Mouse (Mus musculus) central nervous system, embryonic 14 days (tissue): Measurements from ENCODE around the gene Pla2g7. TPM values are rescaled to one million over a fixed set of nuclear protein-coding genes. Genes with fewer than 3 reads are reported as not detected.

Experiments
- polyA plus RNA-seq: library from polyadenylated mRNA; depleted of rRNA; stranded (reverse); fragments of >200 nt; gene quantifications from 2 replicates; pipeline ENCODE4 v1.2.3, GENCODE M21; 2012; rRNA removed

The Pla2g7 gene
- 8.8 and 12.9 TPM in 2 replicates for polyA plus RNA-seq

DNA sequence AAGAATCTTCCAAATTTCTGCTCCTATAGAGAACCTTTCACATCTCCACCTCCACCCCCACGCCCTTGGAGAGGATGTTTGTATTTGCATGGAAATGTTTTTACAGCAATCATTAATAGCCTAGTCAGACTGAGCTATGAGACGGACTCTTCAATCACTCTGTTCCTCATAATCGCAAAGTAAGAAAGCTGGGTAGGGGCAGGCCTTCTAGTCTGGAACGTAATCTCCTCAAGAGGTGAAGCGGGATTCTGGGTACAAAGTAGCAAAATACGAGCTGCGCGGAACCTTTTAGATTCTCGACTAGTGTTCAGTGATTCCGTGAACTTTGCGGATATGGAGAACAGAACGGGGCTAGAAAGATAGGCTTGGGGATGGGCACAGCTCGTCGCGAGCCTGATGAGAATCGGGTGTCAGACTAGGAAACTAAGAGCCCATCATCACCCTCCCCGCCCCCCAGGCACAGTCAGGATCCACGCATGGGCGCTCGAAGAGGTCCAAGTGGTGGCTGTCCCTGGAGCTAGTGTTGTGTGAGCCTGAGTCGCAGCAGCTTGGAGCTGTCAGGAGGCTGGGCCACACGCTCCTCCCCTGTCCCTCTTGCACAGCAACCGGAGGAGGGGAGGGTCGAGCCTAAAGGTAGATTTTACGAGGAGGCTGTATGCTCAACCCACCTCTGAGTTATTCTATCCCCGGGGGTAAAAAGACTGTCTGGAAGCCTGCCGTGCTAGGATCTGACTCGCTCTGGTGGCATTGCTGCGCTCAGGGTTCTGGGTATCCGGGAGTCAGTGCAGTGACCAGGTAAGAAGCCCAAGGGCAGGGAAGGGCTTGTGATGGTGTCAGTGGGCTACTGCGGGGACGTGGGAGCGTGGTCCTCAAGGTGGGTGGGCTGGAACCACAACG lies at the start of gene Pla2g7:
Pla2g7 (plus strand) TSS at position 107 of the 897 bp plus-strand sequence.

DNA sequence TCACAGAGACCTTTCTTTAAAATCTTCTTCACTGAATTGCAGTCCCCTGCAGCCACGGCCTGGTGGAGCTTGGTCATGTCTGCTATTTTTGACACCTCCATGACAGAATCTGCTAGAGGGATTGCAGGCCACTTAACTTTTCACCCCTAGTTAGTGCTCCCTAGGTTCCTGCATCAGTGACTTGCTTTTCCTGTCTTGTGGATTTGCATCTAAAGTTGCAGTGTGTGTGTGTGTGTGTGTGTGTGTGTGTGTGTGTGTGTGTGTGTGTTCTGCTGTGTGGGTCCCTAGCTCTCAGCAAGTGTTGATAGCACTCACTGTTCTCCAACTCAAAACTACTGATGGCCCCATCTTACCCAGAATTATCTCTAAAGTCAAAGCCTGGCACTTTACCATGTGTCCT lies 24.4 kb upstream of the Pla2g7 start, which contains the start of gene Ankrd66:
Ankrd66 (minus strand) TSS at position 101 of the 400 bp plus-strand sequence.

DNA sequence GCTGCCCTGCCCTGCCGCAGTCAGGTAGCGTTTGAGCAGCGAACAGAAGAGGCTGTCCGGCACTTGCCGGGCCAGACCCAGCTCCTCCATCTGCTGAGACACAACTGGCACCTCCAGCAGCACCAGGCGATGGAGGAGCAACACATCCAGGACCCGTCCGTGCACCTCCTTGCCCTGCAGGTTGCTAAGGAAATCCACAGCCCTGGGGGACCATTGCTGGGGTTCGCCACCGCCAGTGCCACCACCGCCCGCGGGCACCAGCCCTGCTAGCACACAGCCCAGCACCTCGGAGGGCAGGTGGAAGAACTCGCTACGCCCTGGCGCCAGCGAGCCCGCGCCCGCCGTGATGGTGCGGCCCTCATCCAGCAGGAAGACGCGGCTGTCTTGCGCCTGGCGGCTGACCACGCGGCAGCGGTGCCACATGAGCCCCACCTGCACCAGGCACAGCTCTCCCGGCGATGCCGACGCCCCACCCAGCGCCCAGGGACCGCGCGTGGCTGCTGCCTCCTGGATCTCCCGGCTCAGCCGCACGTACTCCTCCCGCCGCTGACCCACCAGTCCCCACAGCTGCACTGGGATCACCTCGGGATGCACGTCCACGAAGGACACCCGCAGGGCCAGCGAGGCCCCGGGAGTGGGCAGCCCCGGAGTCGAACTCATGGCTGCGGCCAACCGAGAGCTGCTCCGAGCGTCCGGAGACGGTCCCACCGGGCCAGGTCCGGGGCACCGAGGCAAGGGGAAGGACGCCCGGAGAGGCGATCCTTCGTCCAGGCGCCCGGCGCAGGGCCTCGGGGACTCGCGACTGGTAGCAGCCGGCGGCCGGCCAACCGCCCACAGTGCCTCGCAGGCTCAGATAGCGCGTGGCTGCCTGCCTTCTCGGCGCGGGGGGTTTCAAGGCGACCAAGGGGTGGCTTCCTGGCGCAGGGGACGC lies 61.9 kb downstream of the Pla2g7 start, which contains the start of gene Tdrd6:
Tdrd6 (minus strand) TSS at position 804 of the 931 bp plus-strand sequence.

Other genes with a start within 250 kb of the Pla2g7 start
- gene Adgrf5, start 207.6 kb upstream of the Pla2g7 start, polyA plus RNA-seq, result 8.6 and 9.2 TPM in 2 replicates
- 0.04 and 0.08 TPM in 2 replicates for gene Mep1a, start 65.3 kb upstream of the Pla2g7 start, polyA plus RNA-seq
- gene Ankrd66, start 24.5 kb upstream of the Pla2g7 start, polyA plus RNA-seq, result 0.86 and 1.0 TPM in 2 replicates
- 0.86 and 1.1 TPM in 2 replicates for gene Tdrd6, start 62.2 kb downstream of the Pla2g7 start, polyA plus RNA-seq
- 71.5 and 75.9 TPM in 2 replicates for gene Slc25a27, start 99.1 kb downstream of the Pla2g7 start, polyA plus RNA-seq
- 5.7 and 6.6 TPM in 2 replicates for gene Cyp39a1, start 99.3 kb downstream of the Pla2g7 start, polyA plus RNA-seq
- 47.3 and 60.1 TPM in 2 replicates for gene Rcan2, start 233.3 kb downstream of the Pla2g7 start, polyA plus RNA-seq